Mouse (Mus musculus) telencephalon, adult 2 months (tissue): Measurements from ENCODE around the gene F2rl1.
"Not testable (repeated sequence)": the region's sequence is repeated elsewhere in the genome, so short reads cannot be mapped to it uniquely, and the experiment has no call there.

ENCODE experiments used
- DNase-seq: peaks from one replicate; pipeline ENCODE4 v3.0.0-alpha.2; 2011; ENCODE audit warnings: low read depth, low spot score

The F2rl1 gene

GRCm38 (mm10) chr13:95533640-95534039 is 8.6 kb upstream of the F2rl1 start:
- no peak for DNase-seq

DNA sequence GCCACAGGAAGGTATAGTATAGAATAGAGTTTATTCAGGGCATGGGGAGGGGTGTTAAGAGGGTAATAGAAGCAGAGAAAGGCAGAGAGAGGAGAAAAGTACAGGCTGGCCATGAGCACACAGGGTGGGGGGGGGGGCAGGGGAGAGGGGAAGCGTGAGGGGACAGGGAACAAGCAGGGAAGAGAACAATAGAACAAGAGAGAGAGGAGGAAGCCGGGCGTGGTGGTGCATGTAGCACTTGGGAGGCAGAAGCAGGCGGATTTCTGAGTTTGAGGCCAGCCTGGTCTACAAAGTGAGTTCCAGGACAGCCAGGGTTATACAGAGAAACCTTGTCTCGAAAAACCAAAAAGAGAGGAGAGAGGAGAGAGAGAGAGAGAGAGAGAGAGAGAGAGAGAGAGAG is 8.1 kb upstream of the F2rl1 start:
- not testable (repeated sequence) for DNase-seq

- no peak for DNase-seq
These were observed 6.4 kb upstream of the F2rl1 start for GRCm38 (mm10) chr13:95531273-95532045.

- DNase-seq, result no peak
These were observed 4.2 kb upstream of the F2rl1 start for GRCm38 (mm10) chr13:95529246-95529645.

DNA sequence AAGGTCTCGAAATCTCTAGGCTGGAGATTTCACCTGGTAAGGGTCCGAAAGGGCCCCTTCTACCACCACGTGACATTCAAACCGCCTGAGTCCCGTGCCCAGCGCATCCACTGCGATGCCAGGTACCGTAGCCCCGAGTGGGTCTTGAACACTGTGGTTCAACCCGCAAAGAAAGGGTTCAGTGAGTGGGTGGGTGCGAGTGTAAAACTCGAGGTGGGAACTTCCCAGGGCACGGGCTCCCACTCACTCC is 678 bp downstream of the F2rl1 start:
- DNase-seq, result no peak

DNA sequence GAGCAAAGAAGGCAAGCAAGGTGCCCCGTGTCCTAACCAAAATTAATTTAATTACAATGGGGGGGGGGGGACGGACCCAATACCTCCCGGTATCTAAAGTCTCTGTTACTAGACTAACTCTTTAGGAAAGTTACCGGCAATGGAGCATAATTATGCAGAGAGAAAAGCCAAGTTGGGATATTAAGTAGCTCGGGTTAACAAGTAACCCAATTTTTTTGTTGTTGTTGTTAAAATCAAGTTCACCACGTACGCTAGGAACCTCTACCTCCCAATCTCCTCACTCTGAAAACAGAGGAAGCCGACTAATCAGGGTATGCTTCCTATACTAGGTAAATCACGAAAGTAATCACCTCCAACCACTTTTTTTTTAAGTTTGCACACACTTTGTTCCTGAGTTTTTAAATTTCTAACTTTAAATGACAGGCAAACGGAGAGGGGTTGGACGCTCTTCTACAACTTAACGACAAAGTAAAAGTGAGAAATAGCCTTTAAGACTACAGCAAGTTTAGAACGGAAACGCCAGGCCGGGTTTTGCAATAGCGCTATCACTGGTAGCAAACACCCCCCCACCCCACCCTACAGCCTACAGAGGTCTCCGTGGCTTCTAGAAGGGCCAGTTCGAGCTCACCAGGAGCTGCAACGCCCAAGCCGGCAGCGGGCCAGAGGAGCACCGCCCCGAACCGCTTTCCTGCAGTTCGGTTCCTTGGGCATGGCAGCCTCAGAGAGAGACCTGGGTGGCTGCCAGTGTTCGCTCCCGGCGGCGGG is 1.2 kb downstream of the F2rl1 start:
- DNase-seq, result no peak

DNA sequence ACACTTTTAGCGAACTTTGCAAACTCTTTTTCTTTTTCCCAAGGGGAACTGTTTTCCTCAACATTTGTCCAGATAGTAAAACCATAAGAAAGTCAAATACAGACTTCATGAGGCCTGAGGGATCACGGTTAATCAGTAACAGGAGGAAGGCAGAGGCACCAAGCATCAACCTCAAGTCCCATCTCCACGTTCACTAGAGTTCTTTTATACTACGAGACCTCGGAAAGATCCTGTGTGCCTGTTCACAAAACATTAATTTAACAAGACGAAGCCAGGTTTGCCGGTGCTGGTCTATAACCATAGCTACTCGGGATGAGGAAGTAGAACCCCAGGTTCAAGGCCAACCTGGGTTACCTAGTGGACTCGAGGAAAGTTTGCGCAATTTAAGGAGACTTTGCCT is 2.9 kb downstream of the F2rl1 start:
- DNase-seq, result no peak

GRCm38 (mm10) chr13:95521029-95521428 is 4.0 kb downstream of the F2rl1 start:
- DNase-seq, result no peak

GRCm38 (mm10) chr13:95514756-95515155 is 10.3 kb downstream of the F2rl1 start:
- peak; percentile 31 for DNase-seq

GRCm38 (mm10) chr13:95510054-95510453 is 15.0 kb downstream of the F2rl1 start:
- no peak for DNase-seq

DNA sequence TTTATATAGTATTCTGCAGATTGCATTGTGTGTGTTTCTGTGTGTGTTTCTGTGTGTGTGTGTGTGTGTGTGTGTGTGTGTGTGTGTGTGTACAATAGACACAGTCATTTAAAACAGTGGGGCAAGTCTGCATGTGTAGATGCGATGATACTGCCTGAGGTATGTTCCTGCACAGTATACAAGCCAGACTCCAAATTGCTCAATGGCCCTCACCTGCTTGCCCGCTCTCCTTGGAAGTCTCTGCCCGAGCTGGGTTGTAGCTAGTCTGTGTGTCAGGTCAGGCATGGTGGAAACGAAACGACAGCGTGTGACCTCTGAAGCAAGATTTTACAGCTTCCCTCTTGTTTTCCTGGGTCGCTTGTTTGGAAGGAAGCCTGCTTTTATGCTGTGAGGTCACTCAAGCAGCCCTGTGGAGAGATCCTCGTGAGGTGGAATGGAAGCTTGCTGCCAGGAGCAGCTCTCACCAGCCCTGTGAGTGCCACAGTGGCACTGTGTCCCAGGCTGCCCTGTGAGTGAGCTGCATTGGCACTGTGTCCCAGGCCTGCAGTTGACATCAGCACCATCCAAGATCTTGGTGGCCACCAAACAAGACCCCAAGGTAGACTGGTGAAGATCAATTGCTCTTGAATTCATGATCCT is 21.6 kb downstream of the F2rl1 start:
- no peak for DNase-seq

GRCm38 (mm10) chr13:95496601-95497000 is 28.4 kb downstream of the F2rl1 start:
- DNase-seq, result no peak

DNA sequence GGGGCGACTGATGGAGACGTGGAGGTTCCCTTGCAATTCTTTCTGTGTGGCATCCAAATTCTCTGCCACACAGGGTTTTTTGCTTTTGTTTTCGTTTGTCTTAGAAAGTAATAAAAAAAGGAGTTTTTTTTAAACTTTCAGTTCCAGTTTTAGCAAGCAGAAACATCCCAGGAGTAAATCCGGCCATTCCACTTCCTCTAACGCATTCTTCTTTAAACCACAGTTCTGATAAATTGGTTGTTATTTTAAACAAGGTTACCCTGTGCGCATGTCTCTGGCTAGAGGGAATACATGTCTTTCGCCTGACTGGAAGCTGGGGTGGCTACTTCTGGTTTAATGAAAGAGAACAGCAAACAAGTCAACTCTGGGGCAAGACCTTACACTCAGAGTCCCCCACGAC is 30.2 kb downstream of the F2rl1 start:
- DNase-seq, result no peak

DNA sequence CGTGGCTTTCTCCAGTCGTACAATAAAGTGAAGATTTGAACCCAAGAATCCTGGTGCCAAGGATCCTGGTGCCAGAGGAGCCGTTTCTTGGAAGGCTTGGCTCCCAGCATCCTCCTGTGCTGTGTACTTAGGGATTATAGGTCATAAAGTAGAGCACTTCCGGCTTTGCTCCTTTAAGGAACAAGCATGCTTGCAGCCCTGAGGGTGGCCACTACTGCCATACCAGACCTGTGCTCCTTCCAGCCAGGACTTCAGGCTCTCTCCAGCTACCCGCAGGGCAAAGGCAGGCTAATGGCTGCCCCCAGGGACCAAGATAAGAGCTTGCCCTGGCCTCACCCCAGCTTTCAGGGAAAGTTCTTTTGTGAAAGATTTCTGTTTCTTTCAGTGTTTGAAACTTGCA is 31.7 kb downstream of the F2rl1 start:
- DNase-seq, result no peak

- no peak for DNase-seq
These were observed 33.7 kb downstream of the F2rl1 start for GRCm38 (mm10) chr13:95491327-95491726.

DNA sequence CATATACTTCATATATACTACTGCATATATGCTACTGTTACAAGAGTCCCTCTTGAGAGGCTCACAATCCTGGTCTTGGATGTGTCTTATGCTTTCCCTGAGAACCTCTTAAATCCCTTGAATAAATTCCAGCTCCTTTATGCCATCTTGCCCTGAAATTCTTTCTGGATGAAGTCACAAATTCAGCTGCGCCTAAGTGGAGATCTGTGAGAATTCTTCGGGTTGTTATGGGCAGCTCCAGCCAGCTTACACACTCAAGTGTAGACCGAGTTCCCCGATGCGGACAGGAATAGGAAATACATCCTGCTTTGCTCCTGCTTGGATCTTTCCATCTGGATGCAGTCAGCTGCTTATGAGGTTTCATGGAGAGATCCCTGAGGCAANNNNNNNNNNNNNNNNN is 40.4 kb downstream of the F2rl1 start:
- DNase-seq, result no peak

GRCm38 (mm10) chr13:95481428-95481827 is 43.6 kb downstream of the F2rl1 start:
- DNase-seq, result peak; percentile 36

DNA sequence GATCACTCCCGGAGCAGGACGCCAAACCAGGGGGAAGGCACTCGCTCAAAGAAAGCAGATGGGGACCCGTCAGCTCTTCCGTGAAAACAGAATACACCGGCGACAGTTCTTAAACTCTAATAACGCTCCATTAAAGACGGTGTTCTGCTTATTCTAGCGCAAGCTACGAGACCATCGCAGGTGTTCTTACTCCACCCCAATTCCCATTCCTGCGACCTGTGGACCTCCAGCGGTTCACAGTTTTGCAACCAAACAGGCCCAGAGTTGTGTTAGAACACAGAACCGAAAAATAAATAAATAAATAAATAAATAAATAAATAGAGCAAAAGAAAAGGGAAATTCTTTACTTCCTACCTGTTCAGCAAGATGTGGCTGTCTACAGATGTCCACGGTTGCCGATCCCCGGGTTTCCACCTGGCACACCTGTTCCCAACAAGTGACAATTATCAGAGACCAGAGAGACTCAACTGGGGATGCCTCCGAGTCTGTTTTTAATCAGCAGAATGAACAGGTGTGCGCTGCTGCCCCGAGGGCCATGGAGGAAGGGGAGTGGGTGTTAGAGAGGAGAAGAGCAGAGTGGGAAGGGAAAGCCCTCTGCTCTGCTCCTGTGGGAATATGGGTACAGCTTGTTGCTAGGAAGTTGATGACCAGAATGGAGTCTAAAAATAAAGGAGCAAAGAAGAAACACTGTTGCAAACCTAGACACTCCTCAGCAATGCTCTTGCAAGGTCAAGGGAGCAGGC is 46.2 kb downstream of the F2rl1 start, which contains the start of gene S100z:
Gene S100z, minus strand, starts transcription at position 51 of the 743 bp plus-strand sequence.
- DNase-seq, result no peak

DNA sequence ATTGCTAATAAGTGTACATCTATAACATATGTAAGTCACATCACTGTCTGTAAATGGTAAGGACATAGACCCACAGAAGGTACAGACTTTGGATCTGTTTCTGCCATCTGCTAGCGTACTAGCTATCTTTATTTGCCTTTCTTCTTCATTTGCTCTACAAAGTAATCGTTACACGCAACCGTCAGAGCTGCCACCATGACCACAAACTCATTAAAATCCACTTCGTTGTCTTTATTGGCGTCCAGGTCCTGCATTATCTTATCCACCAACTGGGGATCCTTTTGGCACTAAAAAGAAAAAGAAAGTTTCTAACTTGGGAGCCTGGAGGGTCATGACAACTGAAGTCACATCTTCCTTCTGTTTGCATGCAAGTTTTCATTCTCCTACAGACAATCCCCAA is 47.9 kb downstream of the F2rl1 start:
- DNase-seq, result no peak

DNA sequence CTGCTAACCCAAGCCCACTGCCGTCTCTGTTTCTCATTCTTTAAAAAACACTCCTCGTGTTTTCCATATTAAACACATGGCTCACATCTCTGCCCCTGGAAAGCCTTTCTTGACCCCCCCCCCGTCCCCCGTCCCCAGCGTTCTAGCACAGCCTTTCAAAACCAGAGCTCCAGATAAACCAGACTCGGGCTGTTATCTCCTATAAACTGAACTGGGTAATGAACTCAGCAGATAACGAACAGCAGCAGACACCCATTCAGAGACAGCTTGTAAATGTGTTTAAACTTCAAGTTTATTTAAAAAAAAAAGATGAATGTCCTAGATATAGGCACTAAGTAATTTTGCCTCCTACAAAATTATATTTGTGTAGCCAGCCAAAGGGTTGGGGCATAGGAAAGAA is 49.9 kb downstream of the F2rl1 start:
- DNase-seq, result no peak

GRCm38 (mm10) chr13:95474294-95474693 is 50.7 kb downstream of the F2rl1 start:
- no peak for DNase-seq

DNA sequence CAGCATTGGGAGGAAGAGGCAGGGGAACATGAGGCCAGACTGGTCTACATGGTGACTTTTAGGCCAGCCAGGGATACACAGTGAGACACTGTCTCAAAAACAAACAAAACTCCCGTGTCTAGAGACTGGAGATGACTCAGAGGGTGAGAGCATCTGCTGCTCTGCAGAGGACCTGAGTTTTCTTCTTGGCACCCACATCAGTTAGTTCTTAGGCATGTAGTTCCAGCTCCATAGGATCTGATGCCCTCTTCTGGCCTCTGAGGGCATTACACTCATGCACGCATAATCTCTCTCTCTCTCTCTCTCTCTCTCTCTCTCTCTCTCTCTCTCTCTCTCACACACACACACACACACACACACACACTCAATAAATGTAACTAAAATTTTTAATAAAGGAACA is 54.1 kb downstream of the F2rl1 start:
- DNase-seq, result no peak
